Mouse (Mus musculus): ENCODE measurements at regions not wholly inside any gene's neighbourhood (a gene's known extent, or its start where the extent isn't known, plus 50 kb on each side); places are given as distances from the start of the nearest gene placed in this dataset.

- TF ChIP-seq ZMIZ1 (IDR thresholded peaks at IDR 0.05; ENCODE audit: low read depth, low read length) (no peak), ELF1 (IDR thresholded peaks at IDR 0.05; ENCODE audit: low read depth, low read length) (no peak)
Measured at GRCm38 (mm10) chr2:34084513-34084912, 196.8 kb upstream of the Mvb12b start.
